Mouse (Mus musculus) MEL (cell line): ENCODE measurements at regions not wholly inside any gene's neighbourhood (a gene's known extent, or its start where the extent isn't known, plus 50 kb on each side); places are given as distances from the start of the nearest gene placed in this dataset.

Experiments used
- DNase-seq: peaks from one replicate; pipeline ENCODE4 v3.0.0; 2011; ENCODE audit warnings: low read depth, low spot score
- H3K27ac ChIP-seq: 2 replicates; pipeline ENCODE4 v1.5.1; 2012; ENCODE audit warnings: low read depth, mild to moderate bottlenecking, control low read depth, low read length, moderate library complexity; ENCODE audit not compliant: control insufficient read depth
- H3K27me3 ChIP-seq, 2 experiments: fragments of 150-350 bp in 1 of 2; sonication (generic) in 1 of 2; 2 replicates each; pipeline ENCODE4 v1.6.1; 2012; ENCODE audit warnings: low read length in 2 of 2, mild to moderate bottlenecking in 2 of 2, improper control_type of control experiment in 1 of 2, moderate library complexity in 1 of 2; ENCODE audit not compliant: insufficient read depth in 2 of 2, control insufficient read depth in 1 of 2
- H3K36me3 ChIP-seq, 2 experiments: 2 replicates each; pipeline ENCODE4 v1.6.1; 2012 to 2014; ENCODE audit warnings: low read length in 2 of 2, improper control_type of control experiment in 1 of 2, inconsistent platforms in 1 of 2, mild to moderate bottlenecking in 1 of 2; ENCODE audit not compliant: insufficient read depth in 2 of 2, control insufficient read depth in 1 of 2
- H3K4me1 ChIP-seq, 2 experiments: fragments of 150-350 bp in 1 of 2; sonication (generic) in 1 of 2; 2 replicates each; pipeline ENCODE4 v1.6.1; 2012; ENCODE audit warnings: low read length in 2 of 2, improper control_type of control experiment in 1 of 2, mild to moderate bottlenecking in 1 of 2; ENCODE audit not compliant: insufficient read depth in 2 of 2, control insufficient read depth in 1 of 2
- H3K4me3 ChIP-seq, 2 experiments: fragments of 150-350 bp in 1 of 2; sonication (generic) in 1 of 2; 2 replicates each; pipeline ENCODE4 v1.5.1; 2012; ENCODE audit warnings: low read depth in 2 of 2, low read length in 2 of 2, mild to moderate bottlenecking in 2 of 2, moderate library complexity in 2 of 2, control low read depth in 1 of 2, improper control_type of control experiment in 1 of 2; ENCODE audit not compliant: control insufficient read depth in 1 of 2, insufficient read depth in 1 of 2
- H3K79me2 ChIP-seq: 2 replicates; pipeline ENCODE4 v1.6.1; 2012; ENCODE audit warnings: mild to moderate bottlenecking, low read length, moderate library complexity; ENCODE audit not compliant: control insufficient read depth, poor library complexity, insufficient read depth
- H3K9ac ChIP-seq: 2 replicates; pipeline ENCODE4 v1.6.1; 2012; ENCODE audit warnings: low read depth, mild to moderate bottlenecking, control low read depth, low read length, moderate library complexity; ENCODE audit not compliant: control insufficient read depth, poor library complexity, severe bottlenecking
- H3K9me3 ChIP-seq: fragments of 150-350 bp; sonication (generic); replicated peaks from 2 replicates; pipeline ENCODE4 v1.6.1; 2012; ENCODE audit warnings: mild to moderate bottlenecking, low read length, improper control_type of control experiment, moderate library complexity; ENCODE audit not compliant: insufficient read depth
- CHD2 ChIP-seq: IDR thresholded peaks from 2 replicates; pipeline ENCODE4 v1.6.1; 2011; ENCODE audit warnings: low read length, improper control_type of control experiment
- EP300 ChIP-seq, 2 experiments: IDR thresholded peaks; 2 replicates each; pipeline ENCODE4 v1.6.1; 2011; ENCODE audit warnings: improper control_type of control experiment in 2 of 2, low read length in 2 of 2, low read depth in 1 of 2, mild to moderate bottlenecking in 1 of 2
- GATA1 ChIP-seq: IDR thresholded peaks from 2 replicates; pipeline ENCODE4 v1.6.1; 2011; ENCODE audit warnings: low read depth, low read length, improper control_type of control experiment
- JUND ChIP-seq: IDR thresholded peaks from 2 replicates; pipeline ENCODE4 v1.6.1; 2011; ENCODE audit warnings: low read depth, mild to moderate bottlenecking, improper control_type of control experiment, low read length
- KAT2A ChIP-seq: conservative IDR thresholded peaks from 2 replicates; pipeline ENCODE4 v1.6.1; 2012; ENCODE audit warnings: low read depth, low read length, improper control_type of control experiment, inconsistent platforms
- MAFK ChIP-seq: IDR thresholded peaks from 2 replicates; pipeline ENCODE4 v1.6.1; 2011; ENCODE audit warnings: low read depth, mild to moderate bottlenecking, low read length, improper control_type of control experiment, borderline replicate concordance
- MAX ChIP-seq: IDR thresholded peaks from 2 replicates; pipeline ENCODE4 v1.6.1; 2011; ENCODE audit warnings: low read length, improper control_type of control experiment
- MAZ ChIP-seq: IDR thresholded peaks from 2 replicates; pipeline ENCODE4 v1.6.1; 2012; ENCODE audit warnings: low read depth, mild to moderate bottlenecking, inconsistent platforms, low read length, improper control_type of control experiment
- MXI1 ChIP-seq: IDR thresholded peaks from 2 replicates; pipeline ENCODE4 v1.6.1; 2011; ENCODE audit warnings: mild to moderate bottlenecking, low read depth, low read length, improper control_type of control experiment
- MYC ChIP-seq: IDR thresholded peaks from 2 replicates; pipeline ENCODE4 v1.6.1; 2011; ENCODE audit warnings: low read depth, mild to moderate bottlenecking, low read length, improper control_type of control experiment, moderate library complexity
- NELFE ChIP-seq: IDR thresholded peaks from 2 replicates; pipeline ENCODE4 v1.6.1; 2011; ENCODE audit warnings: low read depth, low read length, improper control_type of control experiment
- POLR2A ChIP-seq, 2 experiments: IDR thresholded peaks; 2 replicates each; pipeline ENCODE4 v1.6.1; 2011 to 2012; ENCODE audit warnings: low read length in 2 of 2, mild to moderate bottlenecking in 2 of 2, control low read depth in 1 of 2, improper control_type of control experiment in 1 of 2, low read depth in 1 of 2, moderate library complexity in 1 of 2; ENCODE audit not compliant: control insufficient read depth in 1 of 2, insufficient read depth in 1 of 2, poor library complexity in 1 of 2
- POLR2AphosphoS2 ChIP-seq: IDR thresholded peaks from 2 replicates; pipeline ENCODE4 v1.6.1; 2011; ENCODE audit warnings: low read length, improper control_type of control experiment
- RAD21 ChIP-seq: IDR thresholded peaks from 2 replicates; pipeline ENCODE4 v1.6.1; 2011; ENCODE audit warnings: mild to moderate bottlenecking, low read depth, low read length, improper control_type of control experiment
- SIN3A ChIP-seq: IDR thresholded peaks from 2 replicates; pipeline ENCODE4 v1.6.1; 2012; ENCODE audit warnings: low read length, improper control_type of control experiment, inconsistent platforms
- SMC3 ChIP-seq: IDR thresholded peaks from 2 replicates; pipeline ENCODE4 v1.6.1; 2011; ENCODE audit warnings: low read depth, low read length, improper control_type of control experiment
- TAL1 ChIP-seq: IDR thresholded peaks from 2 replicates; pipeline ENCODE4 v1.6.1; 2012; ENCODE audit warnings: mild to moderate bottlenecking, inconsistent platforms, low read length, moderate library complexity, mixed read lengths
- ZC3H11A ChIP-seq: IDR thresholded peaks from 2 replicates; pipeline ENCODE4 v1.6.1; 2012; ENCODE audit warnings: low read depth, mild to moderate bottlenecking, inconsistent platforms, low read length, improper control_type of control experiment
- ZKSCAN1 ChIP-seq: IDR thresholded peaks from 2 replicates; pipeline ENCODE4 v1.6.1; 2012; ENCODE audit warnings: low read depth, mild to moderate bottlenecking, inconsistent platforms, low read length, improper control_type of control experiment, moderate library complexity
- ZMIZ1 ChIP-seq: IDR thresholded peaks from 2 replicates; pipeline ENCODE4 v1.6.1; 2012; ENCODE audit warnings: low read depth, mild to moderate bottlenecking, inconsistent platforms, low read length, improper control_type of control experiment, moderate library complexity

- Histone ChIP-seq H3K9me3 (no peaks in the 10 kb centered on the region), H3K79me2 (no peaks in the 10 kb centered on the region), H3K9ac (no peak overlapping the region), H3K4me1 (no peaks in the 10 kb centered on the region), H3K27me3 (no peaks in the 10 kb centered on the region), H3K36me3 (no peaks in the 10 kb centered on the region), H3K27ac (no peak overlapping the region), H3K4me3 (no peak overlapping the region)
- no peak for DNase-seq
- TF ChIP-seq ZKSCAN1 (no peak), JUND (no peak), EP300 (IDR thresholded peaks at IDR 0.05; ENCODE audit: low read depth in 1 of 2, low read length in 2 of 2) (no peak), MAFK (no peak), SMC3 (no peak), MAX (no peak), NELFE (no peak), MYC (no peak), MAZ (no peak), POLR2AphosphoS2 (no peak), MXI1 (no peak), KAT2A (no peak), RAD21 (no peak), GATA1 (no peak), ZMIZ1 (no peak), ZC3H11A (no peak), TAL1 (no peak), POLR2A (IDR thresholded peaks at IDR 0.05; ENCODE audit: control insufficient read depth in 1 of 2, insufficient read depth in 1 of 2, low read depth in 1 of 2, low read length in 2 of 2, poor library complexity in 1 of 2) (no peak), SIN3A (no peak)
Observed at GRCm38 (mm10) chr15:27390567-27390966, 75.9 kb upstream of the Ank start.

- DNase-seq = no peak
- Histone ChIP-seq H3K36me3 (no peaks in the 10 kb centered on the region), H3K9me3 (no peaks in the 10 kb centered on the region), H3K27me3 (no peaks in the 10 kb centered on the region)
- no peak for TF ChIP-seq CHD2
- TF ChIP-seq, all 39 proteins: peak for 0
- Histone ChIP-seq H3K4me3 (no peak overlapping the region), H3K79me2 (no peaks in the 10 kb centered on the region), H3K27ac (no peak overlapping the region), H3K4me1 (no peaks in the 10 kb centered on the region), H3K9ac (no peak overlapping the region)
Observed at GRCm38 (mm10) chr15:27405721-27406161, 60.7 kb upstream of the Ank start.
